Mouse (Mus musculus) neural tube, embryonic 13.5 days (tissue): ENCODE measurements around the gene Panx3. TPM values are rescaled to one million over a fixed set of nuclear protein-coding genes. Genes with fewer than 3 reads are reported as not detected.

Experiments
- ATAC-seq: fragments of 200-750 bp; cut with Nextera tagmentation; 2 replicates; pipeline ENCODE4 v1.8.0; 2017; ENCODE audit warnings: low read depth, mild to moderate bottlenecking, moderate TSS enrichment, moderate library complexity
- H3K27ac ChIP-seq: fragments of 300-500 bp; sonication (generic); replicated peaks from 2 replicates; pipeline ENCODE4 v1.5.1; 2015; ENCODE audit warnings: moderate library complexity, mild to moderate bottlenecking, inconsistent platforms
- H3K27me3 ChIP-seq: fragments of 300-500 bp; sonication (generic); 2 replicates; pipeline ENCODE4 v1.6.1; 2015; ENCODE audit warnings: mild to moderate bottlenecking, inconsistent platforms
- H3K36me3 ChIP-seq: fragments of 300-500 bp; sonication (generic); 2 replicates; pipeline ENCODE4 v1.6.1; 2015; ENCODE audit warnings: mild to moderate bottlenecking, inconsistent platforms
- H3K4me1 ChIP-seq: fragments of 300-500 bp; sonication (generic); replicated peaks from 2 replicates; pipeline ENCODE4 v1.6.1; 2015; ENCODE audit warnings: inconsistent platforms
- H3K4me2 ChIP-seq: fragments of 300-500 bp; sonication (generic); 2 replicates; pipeline ENCODE4 v1.6.1; 2015; ENCODE audit warnings: inconsistent platforms, mild to moderate bottlenecking, moderate library complexity
- H3K4me3 ChIP-seq: fragments of 300-500 bp; sonication (generic); 2 replicates; pipeline ENCODE4 v1.5.1; 2015; ENCODE audit warnings: mild to moderate bottlenecking, inconsistent platforms
- H3K9ac ChIP-seq: fragments of 300-500 bp; sonication (generic); 2 replicates; pipeline ENCODE4 v1.6.1; 2015; ENCODE audit warnings: moderate library complexity, mild to moderate bottlenecking, inconsistent platforms
- H3K9me3 ChIP-seq: fragments of 300-500 bp; sonication (generic); 2 replicates; pipeline ENCODE4 v1.6.1; 2016; ENCODE audit warnings: inconsistent platforms
- WGBS: fragments of 180-500 bp; shearing (Covaris S2); methylation state at CpG from one replicate; pipeline ENCODE4 v1.1.7; 2015; 5-methylcytosine and 5-hydroxymethylcytosine counted together
- polyA plus RNA-seq: library from polyadenylated mRNA; unstranded; fragments of >200 nt; fragmentation: Nextera tagmentation; extraction: Ambion mirVana; gene quantifications from 2 replicates; pipeline ENCODE4 v1.2.1, GENCODE M21; 2015

The Panx3 gene
- polyA plus RNA-seq, 1 experiment from 2014 or later, result not detected

GRCm38 (mm10) chr9:37613182-37613910 is 55.7 kb downstream of the Panx3 start, which contains the start of gene Spa17:
TSS of gene Spa17 (minus strand) at chr9:37613722.
- peaks cover 17% of the 10 kb centered on the region for H3K4me1 ChIP-seq
- H3K27me3 ChIP-seq, result no peaks in the 10 kb centered on the region; the same call in 1 of the 2 replicates
- under 1% methylated on average over 45 of the region's 45 CpGs for WGBS
- H3K27ac ChIP-seq, result peak within 1 kb of the TSS; percentile 86
- H3K9ac ChIP-seq, result peak within 1 kb of the TSS; percentile 87
- H3K4me3 ChIP-seq, result peak within 1 kb of the TSS; percentile 61
- H3K9me3 ChIP-seq, result no peaks in the 10 kb centered on the region
- peak; percentile 95 for ATAC-seq
- no peaks in the 10 kb centered on the region for H3K36me3 ChIP-seq
- peak within 1 kb of the TSS; percentile 75 for H3K4me2 ChIP-seq

Other genes starting within 250 kb of the Panx3 start
- gene Robo3, start 236.0 kb downstream of the Panx3 start, polyA plus RNA-seq, result 63.2 and 65.0 TPM in 2 replicates
- 33.4 and 33.7 TPM in 2 replicates for gene Msantd2, start 179.9 kb downstream of the Panx3 start, polyA plus RNA-seq
- 41.5 and 42.5 TPM in 2 replicates for gene Esam, start 141.2 kb downstream of the Panx3 start, polyA plus RNA-seq
- gene Vsig2, start 130.0 kb downstream of the Panx3 start, polyA plus RNA-seq, result 1.1 and 2.1 TPM in 2 replicates
- gene Nrgn, start 116.3 kb downstream of the Panx3 start, polyA plus RNA-seq, result 10.0 and 11.3 TPM in 2 replicates
- gene Siae, start 113.5 kb downstream of the Panx3 start, polyA plus RNA-seq, result 8.9 and 13.7 TPM in 2 replicates
- gene Spa17, start 55.5 kb downstream of the Panx3 start, polyA plus RNA-seq, result 10.9 and 12.1 TPM in 2 replicates
- 99.3 and 100 TPM in 2 replicates for gene Tbrg1, start 11.9 kb downstream of the Panx3 start, polyA plus RNA-seq
- gene Olfr160, start 47.0 kb upstream of the Panx3 start, polyA plus RNA-seq, result not detected in 2 replicates
- gene Olfr874, start 75.9 kb upstream of the Panx3 start, polyA plus RNA-seq, result not detected in 2 replicates
- gene Olfr875, start 102.6 kb upstream of the Panx3 start, polyA plus RNA-seq, result not detected in 2 replicates
- gene Olfr876, start 133.8 kb upstream of the Panx3 start, polyA plus RNA-seq, result not detected in 2 replicates
- not detected in 2 replicates for gene Olfr877, start 185.0 kb upstream of the Panx3 start, polyA plus RNA-seq
- not detected in 2 replicates for gene Olfr145, start 227.5 kb upstream of the Panx3 start, polyA plus RNA-seq
- gene Olfr878, start 248.6 kb upstream of the Panx3 start, polyA plus RNA-seq, result not detected in 2 replicates